Mouse (Mus musculus) cerebellum, postnatal 36 days (tissue): Measurements from ENCODE around the gene Mkln1.

Experiments
- DNase-seq, 2 experiments: peaks; one replicate each; pipeline ENCODE4 v3.0.0; 2021 to 2022; ENCODE audit warnings: mixed read lengths in 2 of 2

Gene Mkln1

DNA sequence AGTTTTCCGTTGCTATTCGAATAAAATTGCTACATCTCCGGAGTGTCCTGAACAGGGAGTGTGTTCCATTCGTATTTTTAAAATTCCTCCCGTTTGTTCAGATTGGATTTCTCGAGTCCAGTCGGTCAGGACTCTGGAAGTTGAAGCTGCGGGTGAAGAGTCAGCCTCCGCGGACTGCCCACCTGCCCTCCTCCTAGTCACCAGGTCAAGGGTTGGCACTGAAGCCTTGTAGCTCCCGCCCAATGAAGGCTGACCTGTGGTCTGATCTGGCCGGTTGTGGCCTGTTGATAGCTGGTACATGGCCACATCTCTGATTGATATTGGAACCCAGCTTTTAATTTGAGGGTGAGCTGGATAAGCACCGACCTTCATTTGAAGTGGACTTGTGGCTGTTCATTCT, 1.0 kb downstream of the Mkln1 start:
- DNase-seq, result peak; percentile 20 to 28

DNA sequence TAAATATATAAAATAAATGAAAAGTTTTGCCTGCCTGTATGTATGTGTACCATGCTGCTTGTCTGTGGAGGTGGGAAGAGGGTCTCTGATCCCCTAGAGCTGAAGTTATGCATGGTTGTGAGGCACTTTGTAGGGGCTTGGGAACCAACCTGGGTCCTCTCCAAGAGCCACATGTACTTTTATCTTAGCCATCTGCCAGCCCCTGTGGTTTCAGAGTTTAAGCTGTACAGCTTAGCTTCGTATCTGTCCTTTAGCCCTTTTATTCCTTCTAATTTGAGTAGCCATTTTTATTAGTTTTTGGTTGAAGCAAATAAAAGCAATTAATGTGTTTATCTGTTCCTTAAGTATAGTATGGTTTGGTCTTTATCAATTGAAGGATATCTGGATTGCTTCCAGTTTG, 12.5 kb downstream of the Mkln1 start:
- DNase-seq, result no peak

DNA sequence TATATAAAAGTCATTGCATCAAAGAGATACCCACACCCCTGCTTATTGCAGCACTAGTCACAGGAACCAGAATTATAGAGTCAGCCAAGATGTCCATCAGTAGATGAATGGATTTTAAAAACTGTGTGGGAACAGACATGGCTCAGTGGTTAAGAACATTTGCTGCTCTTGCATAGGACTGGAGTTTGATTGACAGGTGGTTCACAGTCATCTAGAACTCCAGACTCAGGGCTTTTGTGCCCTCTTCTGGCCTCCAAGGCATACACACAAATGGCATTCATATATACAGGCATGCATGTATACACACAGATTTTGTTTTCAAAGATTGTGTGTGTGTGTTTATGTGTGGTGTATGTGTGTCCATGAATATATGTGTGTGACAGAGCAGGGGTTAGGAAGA, 14.0 kb downstream of the Mkln1 start:
- DNase-seq, result no peak

DNA sequence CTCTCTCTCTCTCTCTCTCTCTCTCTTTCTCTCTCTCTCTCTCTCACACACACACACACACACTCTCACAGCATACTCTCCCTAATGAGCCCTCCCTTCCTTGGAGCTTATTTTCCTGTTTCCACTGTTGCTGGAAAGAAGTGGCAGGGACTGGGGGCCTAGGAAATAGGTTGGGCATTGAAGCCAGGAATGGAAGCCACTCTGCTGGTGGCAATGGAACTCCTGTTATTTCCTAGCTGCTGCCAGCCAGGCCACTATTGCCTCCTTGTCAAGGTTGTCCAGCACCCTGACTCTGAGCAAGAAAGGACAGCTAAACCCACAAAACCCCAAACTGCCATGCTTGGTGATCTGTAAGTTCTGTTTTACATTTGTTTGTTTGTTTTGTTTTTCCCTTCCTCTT, 15.0 kb downstream of the Mkln1 start:
- DNase-seq, result peak; percentile 21 to 30

DNA sequence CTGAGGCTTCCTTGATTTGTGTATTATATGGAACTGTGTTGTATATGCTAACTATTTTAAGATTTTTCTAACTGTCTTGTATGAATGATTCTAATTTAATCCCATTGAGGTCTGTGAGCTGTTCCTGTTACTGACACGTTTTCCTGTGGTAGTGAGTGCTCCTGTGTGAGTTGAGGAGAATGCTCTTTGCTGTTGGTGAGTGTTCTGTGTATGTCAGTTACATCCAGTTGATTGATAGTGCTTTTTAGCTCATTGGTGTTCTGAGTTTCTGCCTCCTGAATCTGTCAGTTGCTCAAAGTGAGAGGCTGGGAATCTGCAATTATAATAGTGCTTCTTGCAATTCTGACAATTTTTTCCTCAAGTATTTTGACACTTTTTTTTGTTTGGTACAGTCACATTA, 15.8 kb downstream of the Mkln1 start:
- no peak for DNase-seq

DNA sequence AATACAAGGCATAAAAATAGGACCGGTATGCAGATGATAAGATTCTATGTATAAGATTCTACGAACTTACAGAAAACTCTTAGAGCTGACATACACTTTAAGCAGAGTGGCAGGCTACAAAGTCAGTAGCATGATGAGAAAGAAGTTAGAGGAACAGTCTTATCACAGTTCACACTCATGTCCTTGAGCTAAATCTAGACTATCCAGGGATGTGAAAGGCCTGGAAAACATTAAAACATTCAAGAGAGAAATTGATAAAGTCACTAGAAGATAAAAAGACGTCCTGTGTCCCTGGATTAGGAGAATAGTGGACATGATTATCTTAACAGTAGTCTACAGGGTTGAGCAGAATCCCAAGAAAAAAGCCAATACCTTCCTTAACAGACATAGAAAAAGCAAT, 26.9 kb downstream of the Mkln1 start:
- no peak for DNase-seq

DNA sequence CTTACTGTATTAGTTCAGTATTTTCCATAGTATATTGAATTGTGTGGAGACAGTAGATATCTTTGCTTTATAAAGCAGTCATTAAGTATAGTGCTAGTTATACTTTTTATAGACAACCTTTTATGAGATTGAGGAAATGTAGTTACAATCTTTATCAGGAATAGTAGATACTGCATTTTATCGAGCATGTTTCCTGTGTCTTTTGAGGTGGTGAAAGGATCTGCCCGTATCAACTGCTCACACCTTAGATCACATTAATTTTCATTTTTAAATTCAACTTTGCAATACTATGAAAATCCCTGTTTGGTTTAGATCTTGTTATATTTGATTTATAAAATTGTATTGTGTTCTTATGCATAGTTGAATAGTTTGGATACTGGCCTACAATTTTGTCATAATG, 38.7 kb downstream of the Mkln1 start:
- DNase-seq, result no peak

DNA sequence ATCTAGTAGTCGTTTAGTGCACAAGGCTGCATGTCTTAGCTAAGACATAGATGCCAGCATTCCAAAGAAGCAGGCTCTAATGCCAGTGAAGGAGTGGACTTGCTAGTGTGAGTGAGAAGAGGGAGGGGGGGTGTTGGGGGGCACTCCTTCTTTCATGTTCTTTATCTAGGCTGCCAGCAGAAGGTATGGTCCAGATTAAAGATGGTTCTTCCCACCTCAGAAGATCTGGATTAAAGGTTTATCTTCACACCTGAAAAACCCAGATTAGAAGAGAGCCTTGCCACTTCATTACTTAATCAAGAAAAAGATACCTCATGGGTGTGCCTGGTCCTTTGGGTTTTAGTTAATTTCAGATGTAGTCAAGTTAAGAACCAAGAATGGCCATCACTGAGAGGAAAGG, 46.7 kb downstream of the Mkln1 start:
- no peak for DNase-seq

DNA sequence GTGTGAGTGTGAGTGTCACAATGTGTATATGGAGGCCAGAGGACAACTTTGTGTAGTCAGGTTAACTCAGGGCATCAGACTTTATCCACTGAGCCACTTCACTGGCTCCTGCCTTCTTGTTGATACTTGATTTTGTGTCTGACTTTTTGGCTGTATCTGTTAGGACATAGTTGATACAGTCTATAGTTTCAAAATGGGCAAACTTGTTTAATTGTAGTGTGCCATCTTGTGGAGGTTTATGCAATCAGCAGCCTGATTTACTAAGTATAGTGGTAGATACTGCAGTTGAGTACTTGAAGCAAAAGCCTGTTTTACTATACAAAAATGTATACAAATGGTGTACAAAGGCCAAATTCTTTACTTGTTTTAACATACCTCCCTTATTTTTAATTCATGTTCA, 55.2 kb downstream of the Mkln1 start:
- DNase-seq, result peak in 1 of 2 experiments; percentile 38

DNA sequence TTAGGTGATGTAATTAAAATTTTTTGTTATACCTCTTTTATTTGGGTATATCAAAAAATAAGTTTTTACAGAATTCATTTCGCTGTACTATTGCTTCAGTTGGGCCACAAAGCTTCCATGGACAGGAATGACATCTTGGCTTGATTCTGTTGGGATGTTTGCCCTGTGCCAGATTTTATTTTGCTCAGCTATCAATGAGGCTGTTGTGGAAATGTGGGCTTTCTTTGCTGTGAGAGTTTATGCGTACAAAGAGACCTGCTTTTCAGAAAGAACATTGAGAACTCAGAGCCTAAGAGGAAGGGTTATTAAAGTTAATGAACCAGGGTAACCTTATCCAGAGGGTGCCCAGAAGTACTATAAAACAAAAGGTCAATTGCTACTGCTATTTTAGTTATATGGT, 56.8 kb downstream of the Mkln1 start:
- DNase-seq, result no peak

DNA sequence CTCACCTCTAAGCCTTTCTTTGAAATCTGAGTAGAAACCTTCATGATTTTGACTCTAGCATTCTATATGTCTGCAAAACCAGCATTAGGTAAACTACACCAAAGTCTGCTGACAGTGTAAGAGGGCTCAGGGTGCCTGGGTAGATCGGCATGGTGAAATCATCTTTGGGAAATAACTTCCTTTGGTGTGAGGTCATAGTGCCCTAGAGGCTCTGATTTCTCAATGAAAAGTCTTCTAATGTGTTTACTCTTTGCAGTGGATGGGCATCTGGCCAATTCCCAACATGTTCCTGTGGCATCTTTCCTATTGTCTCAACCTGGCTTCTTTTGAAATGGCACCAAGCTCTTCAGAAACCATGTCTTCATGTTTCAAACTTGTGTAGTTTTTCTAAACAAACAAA, 58.5 kb downstream of the Mkln1 start:
- DNase-seq, result peak in 1 of 2 experiments; percentile 30

DNA sequence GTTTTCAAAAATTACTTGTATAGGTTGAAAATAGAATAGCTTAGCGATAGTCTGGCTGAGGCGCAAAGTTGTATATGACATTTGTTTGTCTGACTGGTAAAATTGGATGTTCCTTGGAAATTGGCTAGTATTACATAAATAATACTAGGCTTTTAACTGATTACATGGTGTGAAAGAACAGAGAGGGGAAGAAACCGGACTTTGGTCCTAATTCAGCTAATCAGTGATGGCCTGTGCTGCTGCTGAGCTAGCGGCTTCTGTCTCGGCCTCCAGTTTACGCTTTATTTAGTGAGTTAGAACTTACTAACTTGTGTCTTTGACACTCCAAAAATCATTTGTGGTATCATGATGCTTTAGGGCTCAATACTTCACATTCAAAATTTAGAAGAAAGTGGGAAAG, 70.9 kb downstream of the Mkln1 start:
- DNase-seq, result no peak

DNA sequence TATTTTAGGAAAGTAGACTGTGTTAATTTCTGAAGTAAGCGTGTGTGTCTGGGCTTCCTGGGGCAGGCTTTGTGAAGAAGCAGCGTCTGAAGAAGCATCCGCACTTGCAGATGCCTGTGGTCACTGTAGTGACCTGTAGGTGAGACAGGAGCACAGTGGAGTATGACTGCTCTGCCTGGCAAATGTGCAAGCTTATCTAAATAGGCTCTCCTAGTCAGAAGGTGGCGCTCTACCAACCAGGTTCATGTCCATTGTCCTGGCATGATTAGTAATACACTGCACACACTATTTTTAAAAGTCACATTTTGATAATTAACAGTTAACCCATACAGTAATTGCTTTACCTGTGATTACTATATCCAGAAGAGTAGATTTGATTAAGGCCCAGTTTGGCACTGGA, 79.7 kb downstream of the Mkln1 start:
- DNase-seq, result no peak

DNA sequence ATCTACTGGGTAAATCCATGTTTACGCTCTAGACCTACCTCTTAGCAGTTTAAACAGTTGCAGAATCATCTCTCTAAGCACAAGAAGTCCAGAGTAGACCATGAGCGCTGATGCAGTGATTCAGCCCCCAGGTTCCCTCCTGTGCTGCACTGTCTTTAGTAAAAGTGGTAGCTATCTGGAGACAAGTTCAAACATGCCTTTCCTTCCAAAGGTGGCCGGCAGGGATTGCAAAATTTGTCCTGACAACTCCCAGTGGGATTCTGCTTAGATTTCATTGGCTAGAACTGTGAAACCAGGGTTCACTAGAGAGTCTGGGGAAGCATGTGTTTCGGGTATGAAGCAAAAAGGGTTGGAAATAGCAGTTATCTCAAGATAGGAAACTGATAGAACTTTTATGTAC, 81.5 kb downstream of the Mkln1 start:
- no peak for DNase-seq

DNA sequence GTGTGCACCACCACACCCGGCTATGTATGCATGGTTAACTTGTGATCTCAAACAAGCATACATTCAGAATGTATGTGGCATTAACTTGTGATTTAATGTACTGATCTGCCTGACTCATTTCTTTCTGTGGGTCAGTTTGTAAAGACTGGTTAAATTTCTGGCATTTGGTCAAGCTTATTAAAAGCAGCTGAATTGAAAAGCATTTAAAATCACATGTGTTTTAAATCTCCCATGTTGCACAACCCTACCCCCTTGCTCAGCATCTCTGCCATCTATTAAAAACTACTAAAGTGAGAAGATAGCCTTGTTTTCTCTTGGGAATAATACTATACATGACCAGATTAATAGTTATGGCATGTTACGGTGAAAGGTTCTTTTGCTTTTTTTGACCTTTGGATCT, 88.1 kb downstream of the Mkln1 start:
- DNase-seq, result no peak

DNA sequence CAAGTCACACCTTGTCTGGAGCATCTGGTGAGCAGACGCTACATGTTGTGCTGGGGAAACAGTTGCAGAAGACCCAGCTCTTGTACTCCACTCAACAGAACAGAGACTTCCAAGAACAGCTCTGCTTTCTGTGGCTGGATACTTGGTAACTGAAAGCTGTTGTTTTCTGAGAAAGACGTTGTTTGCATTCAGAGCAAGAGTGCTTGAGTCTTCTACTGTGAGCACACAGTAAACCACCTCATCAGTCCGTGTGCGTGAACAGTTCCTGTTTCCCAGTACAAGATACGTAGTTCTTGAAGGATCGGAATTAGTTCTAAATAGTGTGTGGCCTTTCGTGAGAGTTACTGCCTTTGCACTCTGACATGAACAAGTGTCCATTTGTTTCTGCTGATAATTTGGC, 91.4 kb downstream of the Mkln1 start:
- DNase-seq, result no peak

DNA sequence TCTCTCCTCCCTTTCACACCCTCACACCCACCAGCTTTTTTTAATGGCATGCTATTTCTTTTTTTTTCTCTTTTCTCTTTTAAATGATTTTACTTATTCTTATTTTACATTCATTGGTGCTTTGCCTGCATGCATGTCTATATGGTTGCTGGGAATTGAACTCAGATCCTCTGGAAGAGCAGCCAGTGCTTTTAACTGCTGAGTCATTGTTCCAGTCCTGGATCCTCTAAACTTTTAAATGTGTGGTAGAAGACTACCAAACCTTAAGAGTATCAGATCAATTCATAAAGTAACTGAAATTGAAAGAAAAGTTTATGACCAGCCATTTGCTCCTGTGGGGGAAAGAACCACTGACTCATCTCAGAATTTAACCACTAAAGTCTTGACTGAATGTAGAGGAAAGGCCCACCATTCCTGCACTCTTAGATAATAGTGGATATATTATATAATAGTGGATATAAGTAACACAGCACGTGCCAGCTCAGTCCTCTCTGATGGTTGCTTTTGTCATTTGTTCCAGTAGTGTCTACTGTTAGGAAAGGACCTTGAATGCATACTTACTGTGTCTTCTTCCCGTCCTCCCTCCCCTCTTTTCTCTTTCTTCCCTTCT, 96.7 kb downstream of the Mkln1 start:
- DNase-seq, result no peak

DNA sequence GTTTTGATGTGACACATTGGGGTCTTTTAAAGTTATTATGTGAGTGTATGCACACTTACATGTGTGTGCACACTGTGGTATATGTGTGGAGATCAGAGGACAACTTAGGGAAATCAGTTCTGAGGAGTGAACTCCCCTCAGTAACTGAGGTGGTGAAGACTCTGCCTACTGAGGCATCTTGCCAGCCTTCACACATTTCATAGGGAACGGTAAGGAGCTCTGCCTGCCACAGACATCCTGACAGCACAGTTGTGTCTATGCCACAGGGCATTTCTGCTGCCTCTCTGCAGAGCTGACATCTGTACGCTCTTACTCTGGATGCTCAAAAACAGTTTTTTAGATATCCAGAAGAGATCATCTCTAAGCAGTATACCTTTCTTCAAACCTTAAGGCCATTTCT, 97.7 kb downstream of the Mkln1 start:
- DNase-seq, result no peak

DNA sequence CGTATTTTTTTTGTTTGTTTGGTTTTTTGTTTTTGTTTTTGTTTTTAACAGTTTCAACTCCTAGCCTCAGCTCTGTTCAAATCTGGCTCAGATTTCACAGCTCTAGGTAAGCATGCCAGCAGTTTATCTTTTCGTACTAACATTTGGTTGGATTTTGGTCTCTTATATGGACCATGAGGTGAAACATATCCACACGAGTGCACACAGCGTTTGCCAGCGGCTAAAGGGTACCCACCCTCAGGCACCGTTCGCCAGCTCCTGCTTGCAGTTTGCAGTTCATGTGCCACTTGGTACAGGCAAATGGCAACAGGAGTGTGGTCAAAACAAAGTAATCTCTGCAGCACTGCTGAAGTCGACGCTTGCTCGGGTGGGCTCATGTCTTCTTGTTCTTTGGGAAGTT, 101.3 kb downstream of the Mkln1 start:
- DNase-seq, result no peak

DNA sequence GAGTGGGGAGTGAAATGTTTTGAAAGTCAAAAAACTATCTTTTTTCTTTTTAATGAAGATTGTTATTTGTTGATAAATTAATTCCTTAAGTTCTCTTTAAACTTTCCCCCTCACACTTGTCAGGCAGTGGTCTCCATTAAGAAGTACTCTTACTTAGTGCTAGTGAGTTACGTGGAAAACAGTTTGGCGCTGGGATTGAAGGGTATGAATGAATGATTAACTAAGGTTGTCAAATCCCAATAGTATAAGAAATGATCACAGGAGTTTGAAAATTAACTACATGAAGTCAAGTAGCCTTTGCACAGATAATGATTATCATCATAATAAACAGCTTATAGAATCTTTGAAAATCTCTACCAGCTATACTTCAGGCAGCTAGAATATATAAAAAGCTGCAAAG, 101.7 kb downstream of the Mkln1 start:
- no peak for DNase-seq

DNA sequence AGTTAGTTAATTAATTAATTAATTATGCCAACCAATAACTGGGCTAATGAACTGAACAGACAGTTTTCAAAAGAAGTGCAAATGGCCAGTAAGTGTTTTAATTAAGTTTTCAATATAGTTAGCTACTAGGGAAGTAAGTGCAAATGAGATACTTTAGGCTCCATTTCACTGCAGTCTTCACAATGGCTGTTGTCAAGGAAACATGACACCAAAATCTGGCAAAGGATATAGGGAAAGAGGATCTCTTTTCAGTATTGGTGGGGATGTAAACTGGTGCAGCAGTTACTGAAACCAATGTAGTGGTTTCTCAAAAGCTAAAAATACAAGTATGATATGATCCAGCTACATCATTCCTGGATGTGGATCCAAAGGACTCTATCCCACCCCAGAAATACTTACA, 102.2 kb downstream of the Mkln1 start:
- DNase-seq, result no peak

DNA sequence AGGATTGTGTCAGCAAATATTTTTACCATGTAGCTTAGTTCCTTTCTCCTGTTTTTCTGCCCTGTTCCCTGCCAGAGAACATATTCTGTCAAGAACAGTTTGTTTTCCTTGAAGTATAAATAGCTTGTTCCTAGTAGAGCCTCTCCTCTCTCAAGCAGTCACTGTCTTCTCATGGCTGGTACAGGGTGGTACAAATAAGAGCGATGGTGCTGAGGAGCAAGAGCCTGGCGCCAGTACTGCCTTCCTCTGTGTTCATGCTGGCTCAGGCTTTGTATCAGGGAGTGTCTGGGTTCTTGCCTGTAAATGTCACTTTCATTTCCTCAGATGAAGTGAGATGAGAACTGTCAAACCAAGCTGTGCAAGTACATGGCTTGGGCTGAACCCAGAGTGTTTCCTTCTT, 104.1 kb downstream of the Mkln1 start:
- DNase-seq, result no peak

DNA sequence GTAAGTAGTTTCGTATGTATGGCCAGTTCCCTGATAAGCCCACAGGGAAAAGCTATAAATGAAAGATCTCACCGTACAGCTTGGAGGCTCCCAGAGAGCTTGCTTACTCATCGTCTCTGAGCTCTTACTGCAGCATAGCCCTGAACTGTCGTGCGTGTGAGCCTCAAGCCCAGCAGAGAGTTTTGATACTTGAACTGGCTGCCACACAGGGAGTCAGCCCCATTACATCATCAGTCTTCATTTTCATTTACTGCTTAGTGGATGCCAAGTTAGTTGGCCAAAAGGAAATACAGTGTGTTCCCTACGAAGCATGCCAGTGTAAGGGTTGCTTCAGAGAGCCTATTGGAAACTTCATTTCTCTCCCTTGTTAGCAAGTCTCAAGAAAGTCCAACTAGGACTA, 115.2 kb downstream of the Mkln1 start:
- no peak for DNase-seq

DNA sequence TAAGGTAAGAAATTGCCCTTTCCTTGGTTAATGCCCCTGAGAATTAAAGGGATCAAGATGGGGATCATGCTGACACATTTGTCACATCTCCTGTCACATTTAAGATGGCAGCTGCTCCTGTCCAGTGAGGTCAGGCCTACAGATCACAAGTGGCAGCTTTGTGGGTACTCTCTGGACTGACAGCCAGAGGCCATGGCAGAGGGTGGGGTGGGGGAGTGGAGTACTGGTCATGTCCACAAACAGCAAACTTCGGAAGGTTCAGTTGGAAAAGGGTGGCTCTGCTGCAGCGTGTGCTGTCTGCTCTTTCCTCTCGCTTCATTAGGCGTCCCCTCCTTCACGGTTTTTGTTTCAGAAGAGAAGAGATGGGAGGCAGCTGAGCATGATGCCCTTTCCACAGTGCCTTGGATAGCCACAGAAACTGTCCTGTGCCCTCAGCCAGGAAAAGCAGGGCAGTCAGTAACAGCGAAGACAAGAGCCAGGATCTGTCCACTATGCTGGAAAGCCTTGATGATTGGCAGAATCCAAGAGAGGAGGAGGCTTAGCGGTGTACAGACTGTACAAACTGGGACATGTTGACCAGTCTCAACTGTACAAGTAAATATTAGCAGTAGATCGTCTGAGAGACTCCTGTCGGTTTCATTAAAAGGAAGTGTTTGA, 119.3 kb downstream of the Mkln1 start:
- no peak for DNase-seq

DNA sequence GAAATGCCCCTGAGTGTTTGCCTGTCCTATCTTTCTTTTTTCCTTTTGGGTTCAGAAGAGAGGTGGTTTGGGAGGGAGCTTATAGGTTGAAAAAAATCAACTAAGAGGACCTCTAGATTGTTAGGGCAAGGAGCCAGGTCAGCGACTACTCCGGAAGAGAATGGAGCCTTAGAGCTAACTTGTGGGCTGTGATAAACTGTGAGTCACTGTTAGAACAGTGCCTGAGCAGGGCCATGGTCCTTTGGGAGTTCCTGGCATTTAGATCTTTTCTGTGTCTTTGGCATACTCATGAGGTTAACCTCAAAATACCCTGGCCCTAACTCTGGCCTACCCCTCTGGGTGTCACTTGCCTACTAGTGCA, 119.8 kb downstream of the Mkln1 start:
- DNase-seq, result no peak
